Mouse (Mus musculus): ENCODE results near the gene Dctn5. TPM values are rescaled to one million over a fixed set of nuclear protein-coding genes. Genes with fewer than 3 reads are reported as not detected.

The Dctn5 gene
- polyA plus RNA-seq, 1 experiment, result 77.1 TPM

GRCm38 (mm10) chr7:122160037-122160436 lies 27.2 kb downstream of the Dctn5 start:
- H3K4me1 ChIP-seq (ENCODE audit: control insufficient read depth, insufficient read depth, low read length), result no peaks in the 10 kb centered on the region
- no peaks in the 10 kb centered on the region for H3K27me3 ChIP-seq (replicated peaks; ENCODE audit: control insufficient read depth, insufficient read depth, low read length)
- no peak for TF ChIP-seq CTCF (conservative IDR thresholded peaks at IDR 0.05; ENCODE audit: insufficient read depth, insufficient read length, low read depth, low read length)
- TF ChIP-seq POLR2A (IDR thresholded peaks at IDR 0.05; ENCODE audit: low read depth, low read length), result no peak
- no peaks in the 10 kb centered on the region for H3K36me3 ChIP-seq (ENCODE audit: control insufficient read depth, insufficient read depth, low read length)
- no peak for DNase-seq
- no peak overlapping the region for H3K27ac ChIP-seq (ENCODE audit: insufficient read depth, low read depth, low read length)
- H3K4me3 ChIP-seq (ENCODE audit: insufficient read depth, low read depth, low read length), result no peak overlapping the region
- WGBS, result 4% methylated on average over 12 of the region's 12 CpGs

GRCm38 (mm10) chr7:122163766-122164165 lies 30.9 kb downstream of the Dctn5 start:
- Histone ChIP-seq H3K27me3 (replicated peaks; ENCODE audit: control insufficient read depth, insufficient read depth, low read length) (no peaks in the 10 kb centered on the region), H3K36me3 (ENCODE audit: control insufficient read depth, insufficient read depth, low read length) (no peaks in the 10 kb centered on the region), H3K4me3 (ENCODE audit: insufficient read depth, low read depth, low read length) (no peak overlapping the region), H3K4me1 (ENCODE audit: control insufficient read depth, insufficient read depth, low read length) (no peaks in the 10 kb centered on the region), H3K27ac (ENCODE audit: insufficient read depth, low read depth, low read length) (no peak overlapping the region)
- no peak for DNase-seq
- 98% methylated on average over 8 of the region's 8 CpGs for WGBS
- TF ChIP-seq POLR2A (IDR thresholded peaks at IDR 0.05; ENCODE audit: low read depth, low read length) (no peak), CTCF (conservative IDR thresholded peaks at IDR 0.05; ENCODE audit: insufficient read depth, insufficient read length, low read depth, low read length) (no peak)

GRCm38 (mm10) chr7:122167203-122167602 lies 34.4 kb downstream of the Dctn5 start:
- Histone ChIP-seq H3K4me3 (ENCODE audit: insufficient read depth, low read depth, low read length) (no peak overlapping the region), H3K36me3 (ENCODE audit: control insufficient read depth, insufficient read depth, low read length) (no peaks in the 10 kb centered on the region), H3K27ac (ENCODE audit: insufficient read depth, low read depth, low read length) (no peak overlapping the region), H3K27me3 (replicated peaks; ENCODE audit: control insufficient read depth, insufficient read depth, low read length) (no peaks in the 10 kb centered on the region), H3K4me1 (ENCODE audit: control insufficient read depth, insufficient read depth, low read length) (no peaks in the 10 kb centered on the region)
- WGBS, result 95% methylated on average over 7 of the region's 7 CpGs
- TF ChIP-seq POLR2A (IDR thresholded peaks at IDR 0.05; ENCODE audit: low read depth, low read length), result no peak
- no peak for TF ChIP-seq CTCF (conservative IDR thresholded peaks at IDR 0.05; ENCODE audit: insufficient read depth, insufficient read length, low read depth, low read length)
- no peak for DNase-seq

- no peaks in the 10 kb centered on the region for H3K27me3 ChIP-seq (replicated peaks; ENCODE audit: control insufficient read depth, insufficient read depth, low read length)
- DNase-seq, result no peak
- H3K27ac ChIP-seq (ENCODE audit: insufficient read depth, low read depth, low read length), result no peak overlapping the region
- TF ChIP-seq POLR2A (IDR thresholded peaks at IDR 0.05; ENCODE audit: low read depth, low read length) (no peak), CTCF (conservative IDR thresholded peaks at IDR 0.05; ENCODE audit: insufficient read depth, insufficient read length, low read depth, low read length) (no peak)
- 84% methylated on average over 6 of the region's 6 CpGs for WGBS
- H3K4me1 ChIP-seq (ENCODE audit: control insufficient read depth, insufficient read depth, low read length), result no peaks in the 10 kb centered on the region
- no peak overlapping the region for H3K4me3 ChIP-seq (ENCODE audit: insufficient read depth, low read depth, low read length)
- H3K36me3 ChIP-seq (ENCODE audit: control insufficient read depth, insufficient read depth, low read length), result no peaks in the 10 kb centered on the region
Measured at GRCm38 (mm10) chr7:122170705-122171104, 37.9 kb downstream of the Dctn5 start.

- Histone ChIP-seq H3K27me3 (replicated peaks; ENCODE audit: control insufficient read depth, insufficient read depth, low read length) (no peaks in the 10 kb centered on the region), H3K36me3 (ENCODE audit: control insufficient read depth, insufficient read depth, low read length) (no peaks in the 10 kb centered on the region), H3K4me1 (ENCODE audit: control insufficient read depth, insufficient read depth, low read length) (no peaks in the 10 kb centered on the region), H3K4me3 (ENCODE audit: insufficient read depth, low read depth, low read length) (no peak overlapping the region), H3K27ac (ENCODE audit: insufficient read depth, low read depth, low read length) (no peak overlapping the region)
- TF ChIP-seq CTCF (conservative IDR thresholded peaks at IDR 0.05; ENCODE audit: insufficient read depth, insufficient read length, low read depth, low read length), result no peak
- TF ChIP-seq POLR2A (IDR thresholded peaks at IDR 0.05; ENCODE audit: low read depth, low read length), result no peak
- DNase-seq, result no peak
- 74% methylated on average over 10 of the region's 10 CpGs for WGBS
Measured at GRCm38 (mm10) chr7:122171613-122172012, 38.8 kb downstream of the Dctn5 start.

GRCm38 (mm10) chr7:122180720-122181119 lies 47.9 kb downstream of the Dctn5 start:
- no peak overlapping the region for H3K4me3 ChIP-seq (ENCODE audit: insufficient read depth, low read depth, low read length)
- H3K27me3 ChIP-seq (replicated peaks; ENCODE audit: control insufficient read depth, insufficient read depth, low read length), result no peaks in the 10 kb centered on the region
- TF ChIP-seq POLR2A (IDR thresholded peaks at IDR 0.05; ENCODE audit: low read depth, low read length) (no peak), CTCF (conservative IDR thresholded peaks at IDR 0.05; ENCODE audit: insufficient read depth, insufficient read length, low read depth, low read length) (no peak)
- DNase-seq, result no peak
- H3K36me3 ChIP-seq (ENCODE audit: control insufficient read depth, insufficient read depth, low read length), result no peaks in the 10 kb centered on the region
- no peak overlapping the region for H3K27ac ChIP-seq (ENCODE audit: insufficient read depth, low read depth, low read length)
- WGBS, result 87% methylated on average over 7 of the region's 7 CpGs
- H3K4me1 ChIP-seq (ENCODE audit: control insufficient read depth, insufficient read depth, low read length), result no peaks in the 10 kb centered on the region

- DNase-seq, result no peak
- TF ChIP-seq CTCF (conservative IDR thresholded peaks at IDR 0.05; ENCODE audit: insufficient read depth, insufficient read length, low read depth, low read length) (no peak), POLR2A (IDR thresholded peaks at IDR 0.05; ENCODE audit: low read depth, low read length) (no peak)
- Histone ChIP-seq H3K4me1 (ENCODE audit: control insufficient read depth, insufficient read depth, low read length) (no peaks in the 10 kb centered on the region), H3K27me3 (replicated peaks; ENCODE audit: control insufficient read depth, insufficient read depth, low read length) (no peaks in the 10 kb centered on the region), H3K27ac (ENCODE audit: insufficient read depth, low read depth, low read length) (no peak overlapping the region), H3K36me3 (ENCODE audit: control insufficient read depth, insufficient read depth, low read length) (no peaks in the 10 kb centered on the region), H3K4me3 (ENCODE audit: insufficient read depth, low read depth, low read length) (no peak overlapping the region)
- WGBS, result 69% methylated on average over 5 of the region's 5 CpGs
Measured at GRCm38 (mm10) chr7:122184569-122184968, 51.7 kb downstream of the Dctn5 start.

GRCm38 (mm10) chr7:122186043-122186442 lies 53.2 kb downstream of the Dctn5 start, which contains the start of gene Ern2:
Ern2 (minus strand) TSS chr7:122186207.
- no peaks in the 10 kb centered on the region for H3K36me3 ChIP-seq (ENCODE audit: control insufficient read depth, insufficient read depth, low read length)
- no peaks in the 10 kb centered on the region for H3K27me3 ChIP-seq (replicated peaks; ENCODE audit: control insufficient read depth, insufficient read depth, low read length)
- no peak within 1 kb of the TSS for H3K27ac ChIP-seq (ENCODE audit: insufficient read depth, low read depth, low read length)
- 12% methylated on average over 17 of the region's 17 CpGs for WGBS
- DNase-seq, result no peak
- no peak for TF ChIP-seq POLR2A (IDR thresholded peaks at IDR 0.05; ENCODE audit: low read depth, low read length)
- no peak for TF ChIP-seq CTCF (conservative IDR thresholded peaks at IDR 0.05; ENCODE audit: insufficient read depth, insufficient read length, low read depth, low read length)
- H3K4me3 ChIP-seq (ENCODE audit: insufficient read depth, low read depth, low read length), result no peak within 1 kb of the TSS
- H3K4me1 ChIP-seq (ENCODE audit: control insufficient read depth, insufficient read depth, low read length), result no peaks in the 10 kb centered on the region

Data from kidney, adult 2 months (tissue).